Mouse (Mus musculus): Measurements from ENCODE around the gene Stx17. TPM values are rescaled to one million over a fixed set of nuclear protein-coding genes. Genes with fewer than 3 reads are reported as not detected.
A peak's percentile ranks its signal among the peaks of the same experiment; 100 is the strongest.

Gene Stx17
- polyA plus RNA-seq, 1 experiment from 2014 or later, result 16.3 TPM

- peak overlapping the region; percentile 57 for H3K27ac ChIP-seq (replicated peaks)
- H3K36me3 ChIP-seq, result no peaks in the 10 kb centered on the region; the same call in 1 of the 2 replicates
- H3K9me3 ChIP-seq, result no peaks in the 10 kb centered on the region
- H3K4me1 ChIP-seq (replicated peaks), result peaks cover 13% of the 10 kb centered on the region; the same call in 1 of the 2 replicates
- no peak overlapping the region for H3K4me3 ChIP-seq
- no peaks in the 10 kb centered on the region for H3K27me3 ChIP-seq
- H3K4me2 ChIP-seq, result no peak overlapping the region
- 0 out of 2 replicates have a peak, but pooled peaks have one; percentile 23 for ATAC-seq (ENCODE audit: low read depth)
- no peak overlapping the region for H3K9ac ChIP-seq
- WGBS, result 22% methylated on average over 2 of the region's 2 CpGs
These were observed 56.2 kb downstream of the Stx17 start for GRCm38 (mm10) chr4:48180922-48181321.

GRCm38 (mm10) chr4:48181366-48181765 is 56.7 kb downstream of the Stx17 start:
- H3K4me2 ChIP-seq, result no peak overlapping the region
- ATAC-seq (ENCODE audit: low read depth), result peak; percentile 50; the same call in 1 of the 2 replicates

DNA sequence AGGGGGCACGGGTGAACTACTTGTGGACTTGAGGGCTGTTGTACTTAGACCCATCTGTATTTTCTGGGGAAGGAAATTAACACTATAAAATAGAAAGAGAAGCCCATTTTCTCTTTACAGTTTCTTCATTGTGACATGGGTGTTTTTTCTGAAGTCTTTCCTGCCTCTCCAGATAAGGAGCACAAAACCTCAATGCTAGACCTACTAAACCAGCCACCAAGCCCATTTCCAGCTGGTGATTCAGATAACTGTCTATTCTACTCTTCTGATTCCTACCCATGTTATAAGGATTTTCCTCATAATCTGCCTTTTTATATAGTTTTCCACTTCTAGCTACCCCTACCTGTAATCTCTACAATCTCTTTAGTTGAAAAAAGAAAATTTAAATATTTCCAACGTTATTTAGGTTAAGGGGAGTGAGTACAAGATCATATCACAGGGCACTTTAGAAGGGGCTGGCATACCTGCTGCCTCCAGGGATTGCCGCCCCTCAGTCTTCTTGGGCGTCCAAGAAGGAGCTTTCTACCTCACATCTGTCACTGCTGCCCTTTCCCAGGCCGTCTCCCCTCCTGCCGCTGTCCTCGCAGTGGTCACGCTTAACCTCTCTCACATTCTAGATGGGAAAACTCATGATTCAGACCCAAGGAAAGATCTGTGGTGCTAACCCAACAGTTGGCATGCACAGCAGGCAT is 57.5 kb downstream of the Stx17 start:
- Histone ChIP-seq H3K27ac (replicated peaks) (no peak overlapping the region), H3K9me3 (no peaks in the 10 kb centered on the region), H3K4me3 (no peak overlapping the region), H3K27me3 (no peaks in the 10 kb centered on the region), H3K4me1 (replicated peaks) (peaks cover 13% of the 10 kb centered on the region; the same call in 1 of the 2 replicates), H3K4me2 (no peak overlapping the region), H3K9ac (no peak overlapping the region), H3K36me3 (no peaks in the 10 kb centered on the region; the same call in 1 of the 2 replicates)
- ATAC-seq (ENCODE audit: low read depth), result no peak
- 90% methylated on average over 8 of the region's 8 CpGs for WGBS

More at GRCm38 (mm10) chr4:48181366-48181765, 56.7 kb downstream of the Stx17 start:
- WGBS, result 69% methylated on average over 6 of the region's 6 CpGs
- no peak overlapping the region for H3K27ac ChIP-seq (replicated peaks)
- no peaks in the 10 kb centered on the region for H3K27me3 ChIP-seq
- no peaks in the 10 kb centered on the region for H3K9me3 ChIP-seq
- no peak overlapping the region for H3K4me3 ChIP-seq
- H3K4me1 ChIP-seq (replicated peaks), result peaks cover 13% of the 10 kb centered on the region; the same call in 1 of the 2 replicates
- no peaks in the 10 kb centered on the region; the same call in 1 of the 2 replicates for H3K36me3 ChIP-seq
- no peak overlapping the region for H3K9ac ChIP-seq

GRCm38 (mm10) chr4:48197925-48198324 is 73.2 kb downstream of the Stx17 start:
- no peak overlapping the region for H3K27ac ChIP-seq (replicated peaks)
- no peaks in the 10 kb centered on the region for H3K9me3 ChIP-seq
- no peak overlapping the region for H3K4me2 ChIP-seq
- WGBS, result 86% methylated on average over 3 of the region's 3 CpGs
- peaks cover 28% of the 10 kb centered on the region for H3K36me3 ChIP-seq
- H3K27me3 ChIP-seq, result no peaks in the 10 kb centered on the region
- no peak overlapping the region for H3K9ac ChIP-seq
- no peak overlapping the region for H3K4me3 ChIP-seq
- no peak for ATAC-seq (ENCODE audit: low read depth)
- H3K4me1 ChIP-seq (replicated peaks), result no peaks in the 10 kb centered on the region

GRCm38 (mm10) chr4:48198447-48198846 is 73.7 kb downstream of the Stx17 start:
- H3K36me3 ChIP-seq, result peaks cover 32% of the 10 kb centered on the region
- no peak overlapping the region for H3K27ac ChIP-seq (replicated peaks)
- H3K27me3 ChIP-seq, result no peaks in the 10 kb centered on the region
- no peak overlapping the region for H3K4me3 ChIP-seq
- H3K4me2 ChIP-seq, result no peak overlapping the region
- no peaks in the 10 kb centered on the region for H3K9me3 ChIP-seq
- ATAC-seq (ENCODE audit: low read depth), result no peak
- 85% methylated on average over 8 of the region's 8 CpGs for WGBS
- H3K9ac ChIP-seq, result no peak overlapping the region
- H3K4me1 ChIP-seq (replicated peaks), result no peaks in the 10 kb centered on the region

DNA sequence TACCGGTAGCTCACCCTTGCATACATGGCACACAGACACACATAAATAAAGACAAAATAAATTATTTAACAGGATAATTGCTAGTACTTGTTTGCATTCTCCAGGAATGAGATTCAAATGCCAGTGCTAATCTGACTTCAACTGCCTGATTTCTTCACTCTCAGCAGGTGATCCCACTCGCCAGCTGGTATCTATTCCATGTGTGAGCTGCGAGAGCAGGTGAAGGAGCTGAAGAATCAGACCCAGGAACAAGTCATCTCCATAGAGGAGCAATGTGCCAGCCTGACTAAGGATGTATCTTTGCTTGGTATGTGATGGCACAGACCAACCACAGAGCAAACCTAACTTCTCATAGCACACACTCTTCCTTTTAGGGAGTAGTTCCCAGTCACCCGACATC is 78.8 kb downstream of the Stx17 start:
- ATAC-seq (ENCODE audit: low read depth), result no peak
- H3K4me3 ChIP-seq, result no peak overlapping the region
- H3K27me3 ChIP-seq, result no peaks in the 10 kb centered on the region
- peaks cover 24% of the 10 kb centered on the region for H3K36me3 ChIP-seq
- H3K4me1 ChIP-seq (replicated peaks), result no peaks in the 10 kb centered on the region
- H3K27ac ChIP-seq (replicated peaks), result no peak overlapping the region
- H3K9me3 ChIP-seq, result no peaks in the 10 kb centered on the region
- no peak overlapping the region for H3K4me2 ChIP-seq
- WGBS, result 78% methylated on average over 4 of the region's 4 CpGs
- no peak overlapping the region for H3K9ac ChIP-seq

DNA sequence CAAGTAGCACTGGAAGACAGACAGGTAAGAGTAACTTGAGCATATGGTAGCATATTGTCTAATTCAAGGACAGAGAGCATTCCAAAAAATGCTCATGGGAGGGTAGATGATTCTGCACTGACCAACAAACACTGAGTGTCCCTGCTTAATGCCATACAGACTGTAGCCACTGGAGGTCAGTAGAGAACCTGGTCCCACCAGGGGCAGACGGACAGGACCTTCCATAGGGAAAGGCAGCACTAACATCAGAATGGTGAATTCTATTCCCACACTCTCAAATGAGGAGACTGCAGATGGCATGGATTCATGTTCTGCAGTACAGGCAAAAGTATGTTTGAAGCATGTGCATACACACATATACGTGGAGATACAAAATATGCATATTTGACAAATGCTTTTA is 100.5 kb downstream of the Stx17 start:
- H3K9ac ChIP-seq, result no peak overlapping the region
- WGBS, result 15% methylated on average over 2 of the region's 2 CpGs
- H3K9me3 ChIP-seq, result no peaks in the 10 kb centered on the region
- H3K4me3 ChIP-seq, result no peak overlapping the region
- no peak overlapping the region for H3K27ac ChIP-seq (replicated peaks)
- no peaks in the 10 kb centered on the region for H3K27me3 ChIP-seq
- no peaks in the 10 kb centered on the region for H3K36me3 ChIP-seq
- H3K4me2 ChIP-seq, result no peak overlapping the region
- H3K4me1 ChIP-seq (replicated peaks), result no peaks in the 10 kb centered on the region
- ATAC-seq (ENCODE audit: low read depth), result no peak

DNA sequence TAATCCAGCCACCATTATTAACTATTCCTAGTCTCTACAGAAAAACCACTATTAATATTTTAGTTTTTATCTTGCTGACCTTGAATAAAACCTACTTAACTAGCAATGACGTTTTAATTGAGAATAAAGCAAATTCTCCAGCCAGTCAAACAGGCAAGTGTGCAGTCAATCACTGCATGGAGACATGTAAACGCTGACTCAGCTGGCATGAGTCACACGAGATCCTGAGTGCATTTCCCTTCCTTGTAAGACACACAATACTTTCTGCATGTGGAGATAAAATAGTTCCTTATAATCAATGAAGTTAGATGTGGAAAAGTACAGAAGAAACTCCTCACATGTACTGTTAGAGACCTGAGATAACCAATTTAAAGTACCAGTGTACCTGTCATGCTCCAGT is 100.9 kb downstream of the Stx17 start:
- Histone ChIP-seq H3K27ac (replicated peaks) (no peak overlapping the region), H3K36me3 (no peaks in the 10 kb centered on the region), H3K4me1 (replicated peaks) (no peaks in the 10 kb centered on the region), H3K4me2 (no peak overlapping the region), H3K27me3 (no peaks in the 10 kb centered on the region), H3K9ac (no peak overlapping the region), H3K4me3 (no peak overlapping the region), H3K9me3 (no peaks in the 10 kb centered on the region)
- WGBS, result 61% methylated on average over 3 of the region's 3 CpGs
- no peak for ATAC-seq (ENCODE audit: low read depth)

GRCm38 (mm10) chr4:48226800-48227199 is 102.1 kb downstream of the Stx17 start:
- Histone ChIP-seq H3K4me2 (no peak overlapping the region), H3K27me3 (no peaks in the 10 kb centered on the region), H3K36me3 (no peaks in the 10 kb centered on the region), H3K9ac (no peak overlapping the region), H3K4me3 (no peak overlapping the region), H3K27ac (replicated peaks) (no peak overlapping the region), H3K4me1 (replicated peaks) (no peaks in the 10 kb centered on the region), H3K9me3 (no peaks in the 10 kb centered on the region)
- no peak for ATAC-seq (ENCODE audit: low read depth)
- 62% methylated on average over 3 of the region's 3 CpGs for WGBS

MicroRNAs encoded within 50 kb of the gene (microRNA counts, 519-probe panel; counts per million panel counts)
- not detected for microRNA mmu-miR-1958

Small RNA genes lying within 50 kb of the gene (microRNA-seq; reads per million reads assigned to microRNA genes)
- not detected for gene Mir1958

Other genes starting within 250 kb of the Stx17 start
- 0.91 and 1.3 TPM in 2 replicates for gene Nr4a3, start 79.8 kb upstream of the Stx17 start, polyA plus RNA-seq (2015; fragmentation: Nextera tagmentation; extraction: Ambion mirVana)
- 68.3 and 72.4 TPM in 2 replicates for gene Erp44, start 154.6 kb downstream of the Stx17 start, polyA plus RNA-seq (2015; fragmentation: Nextera tagmentation; extraction: Ambion mirVana)
- gene Invs, start 154.8 kb downstream of the Stx17 start, polyA plus RNA-seq (2015; fragmentation: Nextera tagmentation; extraction: Ambion mirVana), result 7.4 and 7.7 TPM in 2 replicates

Measured in neural tube, embryonic 13.5 days (tissue).